Mouse (Mus musculus) T-cell, adult 2 months (primary cell): Measurements from ENCODE around the gene Gm13178.

Experiments
- DNase-seq: peaks from one replicate; pipeline ENCODE4 v3.0.0; 2022; ENCODE audit warnings: low spot score

Gene Gm13178

DNA sequence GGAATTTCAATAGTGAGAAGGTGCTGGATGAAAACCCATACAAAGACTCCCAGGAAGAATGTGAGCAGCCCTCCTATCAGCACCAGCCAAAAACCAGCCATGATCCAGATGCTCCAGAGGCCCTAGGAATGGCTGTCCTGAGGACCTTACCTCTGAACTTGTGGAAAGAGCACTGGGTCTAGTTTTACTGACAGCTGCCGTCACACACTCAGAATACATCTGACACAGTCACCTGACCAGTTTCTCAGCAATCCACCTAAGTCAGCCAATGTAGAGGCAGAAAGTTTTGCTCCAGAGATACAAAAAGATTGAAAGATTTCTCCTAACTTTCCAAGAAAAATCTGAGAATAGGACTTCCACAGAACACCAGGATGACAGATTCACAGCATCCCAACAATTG lies at the start of gene Gm13178:
Gm13178 (minus strand) TSS at position 101 of the 400 bp plus-strand sequence.
- DNase-seq, result no peak

DNA sequence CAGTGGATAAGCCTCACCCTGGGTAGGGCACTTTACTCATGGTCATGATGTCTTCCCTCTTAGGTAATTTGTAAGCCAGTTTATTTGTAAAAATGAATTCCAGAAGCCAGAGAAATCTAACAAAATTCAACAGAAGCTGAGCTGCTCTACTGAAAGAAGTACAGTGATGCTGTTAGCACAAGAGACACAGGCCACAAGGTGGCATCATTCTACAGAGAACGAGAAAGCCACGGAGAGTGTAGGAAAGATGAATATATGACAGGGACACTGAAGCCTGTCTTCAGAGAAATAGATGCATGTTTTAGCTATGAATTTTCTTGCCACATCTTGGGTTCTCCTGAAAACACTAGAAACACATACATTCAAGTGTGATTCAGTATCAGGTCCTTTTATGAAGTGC lies 44.5 kb upstream of the Gm13178 start:
- DNase-seq, result no peak

DNA sequence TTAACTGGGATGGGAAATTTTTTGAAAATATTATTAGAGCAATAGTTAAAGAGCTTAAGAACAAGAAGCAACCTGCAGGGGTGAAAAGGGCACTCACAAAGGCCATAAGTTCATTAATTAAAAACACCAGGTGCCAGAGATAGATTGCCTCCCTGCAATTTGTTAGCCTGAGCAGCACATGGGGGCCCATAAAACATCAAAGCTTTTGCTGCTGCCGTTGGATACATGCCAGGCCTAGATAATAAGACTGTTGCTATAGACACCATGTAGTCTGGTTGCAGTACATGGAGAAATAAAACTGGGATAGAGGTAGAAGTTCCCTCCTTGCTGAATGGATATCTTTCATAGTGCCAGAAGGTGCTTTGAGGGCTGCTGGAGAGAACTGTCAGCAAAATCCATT lies 27.9 kb upstream of the Gm13178 start:
- DNase-seq, result no peak

DNA sequence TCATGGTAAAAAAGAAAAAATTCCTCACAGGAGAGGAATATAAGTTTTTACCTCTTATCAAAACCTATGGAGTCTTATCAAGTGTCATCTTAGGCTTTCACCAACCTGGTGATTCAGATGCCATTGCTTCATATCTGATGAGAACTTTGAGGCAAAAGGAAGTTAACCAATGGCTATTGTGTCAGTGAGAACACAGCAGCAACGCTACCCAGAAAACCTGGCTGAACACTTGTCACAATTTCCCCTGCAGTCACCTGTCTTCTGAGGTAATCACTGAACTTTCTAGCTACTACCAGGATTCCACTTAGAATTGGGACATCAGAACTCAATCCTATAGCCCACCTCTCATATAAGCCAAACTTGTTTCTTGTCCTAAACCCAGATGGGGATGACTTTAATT lies 1.5 kb downstream of the Gm13178 start:
- DNase-seq, result no peak

DNA sequence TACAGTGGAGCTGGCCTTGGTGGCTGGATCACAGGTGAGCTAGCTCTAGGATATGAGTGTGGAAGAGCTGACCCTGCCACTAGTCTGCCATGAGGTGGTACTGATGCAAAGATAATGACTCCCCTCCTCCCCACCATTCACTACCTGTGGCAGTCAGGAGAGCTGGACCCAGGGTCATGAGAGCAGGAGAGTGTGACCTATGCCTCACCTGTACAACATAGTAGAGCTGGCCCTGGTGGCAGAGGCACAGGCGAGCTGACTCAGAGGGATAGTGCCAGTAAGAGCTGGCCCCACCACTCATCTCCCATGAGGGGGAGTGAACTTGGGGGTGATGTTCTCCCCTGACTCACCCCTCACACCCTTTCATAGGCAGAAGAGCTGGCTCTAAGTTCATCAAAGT lies 2.9 kb downstream of the Gm13178 start:
- DNase-seq, result no peak

- no peak for DNase-seq
Observed at GRCm38 (mm10) chr4:144686268-144686667, 34.9 kb downstream of the Gm13178 start, which contains the start of gene Gm436. Gene Gm436, minus strand, starts transcription at chr4:144686368.
